Mouse (Mus musculus): ENCODE data around the gene Clca2. TPM values are rescaled to one million over a fixed set of nuclear protein-coding genes. Genes with fewer than 3 reads are reported as not detected.

The Clca2 gene
- polyA plus RNA-seq, 1 experiment from 2014 or later: 0.25 TPM

- peak overlapping the region; percentile 73 for H3K4me2 ChIP-seq (replicated peaks; ENCODE audit: low read depth, low read length)
- peaks cover 10% of the 10 kb centered on the region for H3K4me1 ChIP-seq (ENCODE audit: insufficient read depth, low read length)
- no peak for ATAC-seq (ENCODE audit: low FRiP score, low TSS enrichment)
- no peak overlapping the region for H3K27ac ChIP-seq (ENCODE audit: low read length)
- WGBS: 64% methylated on average over 7 of the region's 7 CpGs
- H3K4me3 ChIP-seq (ENCODE audit: low read length): peak overlapping the region; percentile 75
- H3K36me3 ChIP-seq (ENCODE audit: insufficient read depth, low read length): no peaks in the 10 kb centered on the region
- H3K9ac ChIP-seq (replicated peaks; ENCODE audit: low read length): peak overlapping the region; percentile 89; the same call in 1 of the 2 replicates
- H3K9me3 ChIP-seq (ENCODE audit: low read length): no peaks in the 10 kb centered on the region
- H3K27me3 ChIP-seq (ENCODE audit: insufficient read depth, low read length): no peaks in the 10 kb centered on the region
Observed at GRCm38 (mm10) chr3:145119425-145119824, 20.2 kb upstream of the Clca2 start.

- H3K9me3 ChIP-seq (ENCODE audit: low read length): no peaks in the 10 kb centered on the region
- peak overlapping the region; percentile 73 for H3K4me2 ChIP-seq (replicated peaks; ENCODE audit: low read depth, low read length)
- 2% methylated on average over 14 of the region's 14 CpGs for WGBS
- H3K36me3 ChIP-seq (ENCODE audit: insufficient read depth, low read length): no peaks in the 10 kb centered on the region
- ATAC-seq (ENCODE audit: low FRiP score, low TSS enrichment): no peak
- H3K4me3 ChIP-seq (ENCODE audit: low read length): peak overlapping the region; percentile 75
- H3K27ac ChIP-seq (ENCODE audit: low read length): peak overlapping the region; percentile 99
- H3K9ac ChIP-seq (replicated peaks; ENCODE audit: low read length): peak overlapping the region; percentile 89
- no peaks in the 10 kb centered on the region for H3K27me3 ChIP-seq (ENCODE audit: insufficient read depth, low read length)
- peaks cover 10% of the 10 kb centered on the region for H3K4me1 ChIP-seq (ENCODE audit: insufficient read depth, low read length)
Observed at GRCm38 (mm10) chr3:145119002-145119358, 19.7 kb upstream of the Clca2 start.

- no peaks in the 10 kb centered on the region for H3K36me3 ChIP-seq (ENCODE audit: insufficient read depth, low read length)
- H3K4me2 ChIP-seq (replicated peaks; ENCODE audit: low read depth, low read length): peak within 1 kb of the TSS; percentile 73
- peak within 1 kb of the TSS; percentile 99 for H3K27ac ChIP-seq (ENCODE audit: low read length)
- ATAC-seq (ENCODE audit: low FRiP score, low TSS enrichment): peak; percentile 99
- no peaks in the 10 kb centered on the region for H3K27me3 ChIP-seq (ENCODE audit: insufficient read depth, low read length)
- peak within 1 kb of the TSS; percentile 89 for H3K9ac ChIP-seq (replicated peaks; ENCODE audit: low read length)
- H3K4me1 ChIP-seq (ENCODE audit: insufficient read depth, low read length): peaks cover 10% of the 10 kb centered on the region
- under 1% methylated on average over 57 of the region's 57 CpGs for WGBS
- peak within 1 kb of the TSS; percentile 75 for H3K4me3 ChIP-seq (ENCODE audit: low read length)
- no peaks in the 10 kb centered on the region for H3K9me3 ChIP-seq (ENCODE audit: low read length)
Observed at GRCm38 (mm10) chr3:145118254-145119001, 19.2 kb upstream of the Clca2 start, which contains the start of gene Odf2l. Gene Odf2l, plus strand, starts transcription at chr3:145118588.

GRCm38 (mm10) chr3:145117637-145118036, 18.4 kb upstream of the Clca2 start:
- peak overlapping the region; percentile 99 for H3K27ac ChIP-seq (ENCODE audit: low read length)
- H3K4me1 ChIP-seq (ENCODE audit: insufficient read depth, low read length): peaks cover 10% of the 10 kb centered on the region
- WGBS: 81% methylated on average over 10 of the region's 10 CpGs
- peak overlapping the region; percentile 75 for H3K4me3 ChIP-seq (ENCODE audit: low read length)
- H3K9ac ChIP-seq (replicated peaks; ENCODE audit: low read length): peak overlapping the region; percentile 74
- H3K9me3 ChIP-seq (ENCODE audit: low read length): no peaks in the 10 kb centered on the region
- peak overlapping the region; percentile 64 for H3K4me2 ChIP-seq (replicated peaks; ENCODE audit: low read depth, low read length)
- no peaks in the 10 kb centered on the region for H3K36me3 ChIP-seq (ENCODE audit: insufficient read depth, low read length)
- no peaks in the 10 kb centered on the region for H3K27me3 ChIP-seq (ENCODE audit: insufficient read depth, low read length)
- no peak for ATAC-seq (ENCODE audit: low FRiP score, low TSS enrichment)

- no peaks in the 10 kb centered on the region for H3K9me3 ChIP-seq (ENCODE audit: low read length)
- no peak for ATAC-seq (ENCODE audit: low FRiP score, low TSS enrichment)
- H3K4me1 ChIP-seq (ENCODE audit: insufficient read depth, low read length): peaks cover 10% of the 10 kb centered on the region
- no peaks in the 10 kb centered on the region for H3K36me3 ChIP-seq (ENCODE audit: insufficient read depth, low read length)
- WGBS: 93% methylated on average over 2 of the region's 2 CpGs
- H3K4me3 ChIP-seq (ENCODE audit: low read length): no peak overlapping the region
- no peak overlapping the region for H3K9ac ChIP-seq (replicated peaks; ENCODE audit: low read length)
- H3K4me2 ChIP-seq (replicated peaks; ENCODE audit: low read depth, low read length): no peak overlapping the region
- H3K27me3 ChIP-seq (ENCODE audit: insufficient read depth, low read length): no peaks in the 10 kb centered on the region
- no peak overlapping the region for H3K27ac ChIP-seq (ENCODE audit: low read length)
Observed at GRCm38 (mm10) chr3:145115169-145115568, 15.9 kb upstream of the Clca2 start.

- WGBS: 75% methylated on average over 5 of the region's 5 CpGs
- H3K4me1 ChIP-seq (ENCODE audit: insufficient read depth, low read length): no peaks in the 10 kb centered on the region
- H3K27me3 ChIP-seq (ENCODE audit: insufficient read depth, low read length): no peaks in the 10 kb centered on the region
- H3K4me2 ChIP-seq (replicated peaks; ENCODE audit: low read depth, low read length): no peak overlapping the region
- ATAC-seq (ENCODE audit: low FRiP score, low TSS enrichment): no peak
- no peak overlapping the region for H3K9ac ChIP-seq (replicated peaks; ENCODE audit: low read length)
- H3K27ac ChIP-seq (ENCODE audit: low read length): no peak overlapping the region
- H3K36me3 ChIP-seq (ENCODE audit: insufficient read depth, low read length): no peaks in the 10 kb centered on the region
- peaks cover 3% of the 10 kb centered on the region; the same call in 1 of the 2 replicates for H3K9me3 ChIP-seq (ENCODE audit: low read length)
- no peak overlapping the region for H3K4me3 ChIP-seq (ENCODE audit: low read length)
Observed at GRCm38 (mm10) chr3:145105773-145106504, 6.7 kb upstream of the Clca2 start.

GRCm38 (mm10) chr3:145105076-145105772, 6.0 kb upstream of the Clca2 start:
- H3K9me3 ChIP-seq (ENCODE audit: low read length): peaks cover 3% of the 10 kb centered on the region; the same call in 1 of the 2 replicates
- no peaks in the 10 kb centered on the region for H3K36me3 ChIP-seq (ENCODE audit: insufficient read depth, low read length)
- no peak overlapping the region for H3K4me3 ChIP-seq (ENCODE audit: low read length)
- WGBS: 68% methylated on average over 5 of the region's 5 CpGs
- H3K4me2 ChIP-seq (replicated peaks; ENCODE audit: low read depth, low read length): no peak overlapping the region
- no peak overlapping the region for H3K27ac ChIP-seq (ENCODE audit: low read length)
- no peak overlapping the region for H3K9ac ChIP-seq (replicated peaks; ENCODE audit: low read length)
- no peaks in the 10 kb centered on the region for H3K27me3 ChIP-seq (ENCODE audit: insufficient read depth, low read length)
- H3K4me1 ChIP-seq (ENCODE audit: insufficient read depth, low read length): no peaks in the 10 kb centered on the region
- no peak for ATAC-seq (ENCODE audit: low FRiP score, low TSS enrichment)

GRCm38 (mm10) chr3:145103770-145104169, 4.5 kb upstream of the Clca2 start:
- peaks cover 3% of the 10 kb centered on the region; the same call in 1 of the 2 replicates for H3K9me3 ChIP-seq (ENCODE audit: low read length)
- H3K4me2 ChIP-seq (replicated peaks; ENCODE audit: low read depth, low read length): no peak overlapping the region
- no peaks in the 10 kb centered on the region for H3K4me1 ChIP-seq (ENCODE audit: insufficient read depth, low read length)
- H3K27ac ChIP-seq (ENCODE audit: low read length): no peak overlapping the region
- H3K9ac ChIP-seq (replicated peaks; ENCODE audit: low read length): no peak overlapping the region
- H3K36me3 ChIP-seq (ENCODE audit: insufficient read depth, low read length): no peaks in the 10 kb centered on the region
- no peaks in the 10 kb centered on the region for H3K27me3 ChIP-seq (ENCODE audit: insufficient read depth, low read length)
- WGBS: 57% methylated on average over 5 of the region's 5 CpGs
- H3K4me3 ChIP-seq (ENCODE audit: low read length): no peak overlapping the region
- ATAC-seq (ENCODE audit: low FRiP score, low TSS enrichment): no peak

- Histone ChIP-seq H3K4me1 (ENCODE audit: insufficient read depth, low read length) (no peaks in the 10 kb centered on the region), H3K9me3 (ENCODE audit: low read length) (peaks cover 3% of the 10 kb centered on the region; the same call in 1 of the 2 replicates), H3K9ac (replicated peaks; ENCODE audit: low read length) (no peak overlapping the region), H3K4me3 (ENCODE audit: low read length) (no peak overlapping the region), H3K4me2 (replicated peaks; ENCODE audit: low read depth, low read length) (no peak overlapping the region), H3K36me3 (ENCODE audit: insufficient read depth, low read length) (no peaks in the 10 kb centered on the region), H3K27ac (ENCODE audit: low read length) (no peak overlapping the region), H3K27me3 (ENCODE audit: insufficient read depth, low read length) (no peaks in the 10 kb centered on the region)
- no peak for ATAC-seq (ENCODE audit: low FRiP score, low TSS enrichment)
- WGBS: 73% methylated on average over 2 of the region's 2 CpGs
Observed at GRCm38 (mm10) chr3:145103321-145103720, 4.1 kb upstream of the Clca2 start.

Data from kidney, embryonic 16.5 days (tissue).